Mouse (Mus musculus): ENCODE measurements around the gene Sulf2. TPM values are rescaled to one million over a fixed set of nuclear protein-coding genes. Genes with fewer than 3 reads are reported as not detected.

Sulf2 gene
- polyA plus RNA-seq, 1 experiment from 2014 or later: 73.6 TPM

- H3K36me3 ChIP-seq (ENCODE audit: control insufficient read depth, insufficient read depth, low read length): peaks cover 4% of the 10 kb centered on the region; the same call in 1 of the 2 replicates
- no peak overlapping the region for H3K4me3 ChIP-seq (ENCODE audit: low read length)
- no peak overlapping the region for H3K4me2 ChIP-seq (ENCODE audit: low read length)
- no peak for ATAC-seq
- 69% methylated on average over 2 of the region's 2 CpGs for WGBS
- no peaks in the 10 kb centered on the region for H3K4me1 ChIP-seq (ENCODE audit: control insufficient read depth, insufficient read depth, low read depth, low read length)
- H3K9me3 ChIP-seq (ENCODE audit: control insufficient read depth, low read length): no peaks in the 10 kb centered on the region
- H3K9ac ChIP-seq (ENCODE audit: low read depth, low read length): no peak overlapping the region
- H3K27ac ChIP-seq (ENCODE audit: low read depth, low read length): no peak overlapping the region
- H3K27me3 ChIP-seq (replicated peaks; ENCODE audit: control insufficient read depth, insufficient read depth, low read length): no peaks in the 10 kb centered on the region
These were observed 35.5 kb downstream of the Sulf2 start for GRCm38 (mm10) chr2:166119992-166120391.

DNA sequence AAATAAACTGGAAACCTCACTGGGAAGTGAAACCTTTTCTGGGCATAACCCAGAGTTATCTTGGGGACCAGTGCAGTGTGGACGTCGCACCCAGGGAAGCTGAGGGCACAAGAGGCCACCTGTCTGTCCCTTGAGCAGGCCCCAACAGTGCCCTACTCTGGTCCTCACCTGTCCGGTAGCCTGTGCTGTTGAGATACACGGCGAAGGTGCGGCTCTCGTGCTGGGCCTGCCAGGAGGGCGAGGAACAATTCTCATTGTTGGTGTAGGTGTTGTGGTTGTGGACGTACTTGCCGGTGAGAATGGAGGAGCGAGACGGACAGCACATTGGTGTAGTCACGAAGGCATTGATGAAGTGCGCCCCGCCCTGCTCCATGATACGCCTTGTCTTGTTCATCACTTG lies 38.8 kb downstream of the Sulf2 start:
- no peak overlapping the region for H3K4me2 ChIP-seq (ENCODE audit: low read length)
- H3K27me3 ChIP-seq (replicated peaks; ENCODE audit: control insufficient read depth, insufficient read depth, low read length): no peaks in the 10 kb centered on the region
- no peaks in the 10 kb centered on the region for H3K4me1 ChIP-seq (ENCODE audit: control insufficient read depth, insufficient read depth, low read depth, low read length)
- H3K27ac ChIP-seq (ENCODE audit: low read depth, low read length): no peak overlapping the region
- 97% methylated on average over 16 of the region's 16 CpGs for WGBS
- peaks cover 4% of the 10 kb centered on the region; the same call in 1 of the 2 replicates for H3K36me3 ChIP-seq (ENCODE audit: control insufficient read depth, insufficient read depth, low read length)
- H3K9me3 ChIP-seq (ENCODE audit: control insufficient read depth, low read length): no peaks in the 10 kb centered on the region
- no peak overlapping the region for H3K4me3 ChIP-seq (ENCODE audit: low read length)
- H3K9ac ChIP-seq (ENCODE audit: low read depth, low read length): no peak overlapping the region
- ATAC-seq: no peak

DNA sequence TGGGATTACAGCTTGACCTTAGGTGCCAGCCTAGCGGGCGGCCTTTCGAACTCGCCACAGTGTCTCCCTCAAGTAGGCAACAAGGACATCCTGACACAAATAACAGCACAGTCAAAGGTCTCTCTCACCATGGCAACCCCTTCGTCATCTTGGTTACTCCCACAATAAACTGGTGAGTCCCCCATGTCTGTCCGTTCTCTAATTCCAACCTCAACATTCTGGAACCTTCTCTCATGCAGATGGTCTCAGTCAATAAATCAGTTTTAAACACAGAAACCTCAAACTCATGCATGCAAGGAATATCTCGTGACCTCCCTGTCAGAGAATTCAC lies 39.2 kb downstream of the Sulf2 start:
- no peaks in the 10 kb centered on the region for H3K27me3 ChIP-seq (replicated peaks; ENCODE audit: control insufficient read depth, insufficient read depth, low read length)
- H3K4me2 ChIP-seq (ENCODE audit: low read length): no peak overlapping the region
- H3K9ac ChIP-seq (ENCODE audit: low read depth, low read length): no peak overlapping the region
- H3K27ac ChIP-seq (ENCODE audit: low read depth, low read length): no peak overlapping the region
- H3K4me3 ChIP-seq (ENCODE audit: low read length): no peak overlapping the region
- no peak for ATAC-seq
- H3K4me1 ChIP-seq (ENCODE audit: control insufficient read depth, insufficient read depth, low read depth, low read length): no peaks in the 10 kb centered on the region
- H3K9me3 ChIP-seq (ENCODE audit: control insufficient read depth, low read length): no peaks in the 10 kb centered on the region
- WGBS: 86% methylated on average over 7 of the region's 7 CpGs
- H3K36me3 ChIP-seq (ENCODE audit: control insufficient read depth, insufficient read depth, low read length): peaks cover 4% of the 10 kb centered on the region; the same call in 1 of the 2 replicates

DNA sequence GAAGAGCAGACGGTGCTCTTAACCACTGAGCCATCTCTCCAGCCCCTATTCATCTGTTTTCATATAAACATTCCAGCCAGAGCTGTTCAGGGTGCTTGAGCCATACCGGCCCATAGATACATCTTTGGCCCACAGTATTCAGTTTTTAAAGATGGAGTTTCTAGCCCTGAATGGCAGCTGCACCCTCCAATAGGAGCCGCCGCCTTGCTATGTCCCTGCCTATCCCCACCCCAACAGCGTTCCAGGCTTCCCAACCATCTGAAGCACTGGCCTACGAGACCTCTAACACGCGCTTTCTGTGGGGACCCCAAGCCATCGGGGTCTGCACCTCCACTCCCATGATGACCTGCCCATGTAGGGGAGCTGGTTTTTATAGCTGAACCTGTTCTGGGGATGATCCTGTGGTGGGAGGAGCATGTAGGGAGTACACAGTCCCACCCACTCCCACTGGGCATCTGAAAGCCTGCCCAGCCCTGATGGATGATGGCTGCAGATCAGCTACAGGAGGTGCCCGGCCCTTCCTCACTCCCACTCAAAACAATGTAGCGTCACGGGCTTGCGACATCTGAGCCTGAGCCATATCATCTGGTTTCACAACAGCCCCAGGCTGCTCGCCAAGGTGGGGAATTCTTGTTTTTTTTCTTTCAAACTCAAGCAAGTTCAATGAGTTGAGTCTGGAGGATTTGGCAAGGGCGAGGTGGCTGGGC lies 39.7 kb downstream of the Sulf2 start:
- no peak overlapping the region for H3K27ac ChIP-seq (ENCODE audit: low read depth, low read length)
- ATAC-seq: no peak
- WGBS: 87% methylated on average over 15 of the region's 15 CpGs

GRCm38 (mm10) chr2:166112986-166113385 lies 42.5 kb downstream of the Sulf2 start:
- no peaks in the 10 kb centered on the region for H3K27me3 ChIP-seq (replicated peaks; ENCODE audit: control insufficient read depth, insufficient read depth, low read length)
- H3K4me1 ChIP-seq (ENCODE audit: control insufficient read depth, insufficient read depth, low read depth, low read length): peaks cover under 1% of the 10 kb centered on the region; the same call in 1 of the 2 replicates
- H3K9ac ChIP-seq (ENCODE audit: low read depth, low read length): no peak overlapping the region
- H3K4me2 ChIP-seq (ENCODE audit: low read length): no peak overlapping the region
- H3K36me3 ChIP-seq (ENCODE audit: control insufficient read depth, insufficient read depth, low read length): peaks cover 4% of the 10 kb centered on the region; the same call in 1 of the 2 replicates
- H3K4me3 ChIP-seq (ENCODE audit: low read length): no peak overlapping the region
- no peak overlapping the region for H3K27ac ChIP-seq (ENCODE audit: low read depth, low read length)
- WGBS: 94% methylated on average over 11 of the region's 11 CpGs
- ATAC-seq: no peak
- H3K9me3 ChIP-seq (ENCODE audit: control insufficient read depth, low read length): no peaks in the 10 kb centered on the region

More for the DNA sequence above, 39.7 kb downstream of the Sulf2 start:
- Histone ChIP-seq H3K9me3 (ENCODE audit: control insufficient read depth, low read length) (no peaks in the 10 kb centered on the region), H3K4me1 (ENCODE audit: control insufficient read depth, insufficient read depth, low read depth, low read length) (no peaks in the 10 kb centered on the region), H3K36me3 (ENCODE audit: control insufficient read depth, insufficient read depth, low read length) (peaks cover 4% of the 10 kb centered on the region; the same call in 1 of the 2 replicates), H3K4me3 (ENCODE audit: low read length) (no peak overlapping the region), H3K27me3 (replicated peaks; ENCODE audit: control insufficient read depth, insufficient read depth, low read length) (no peaks in the 10 kb centered on the region), H3K4me2 (ENCODE audit: low read length) (no peak overlapping the region), H3K9ac (ENCODE audit: low read depth, low read length) (no peak overlapping the region)

- Histone ChIP-seq H3K9me3 (ENCODE audit: control insufficient read depth, low read length) (no peaks in the 10 kb centered on the region), H3K27ac (ENCODE audit: low read depth, low read length) (no peak overlapping the region), H3K4me1 (ENCODE audit: control insufficient read depth, insufficient read depth, low read depth, low read length) (peaks cover 4% of the 10 kb centered on the region), H3K9ac (ENCODE audit: low read depth, low read length) (no peak overlapping the region), H3K27me3 (replicated peaks; ENCODE audit: control insufficient read depth, insufficient read depth, low read length) (no peaks in the 10 kb centered on the region), H3K4me3 (ENCODE audit: low read length) (no peak overlapping the region), H3K4me2 (ENCODE audit: low read length) (no peak overlapping the region), H3K36me3 (ENCODE audit: control insufficient read depth, insufficient read depth, low read length) (peaks cover 4% of the 10 kb centered on the region; the same call in 1 of the 2 replicates)
- no peak for ATAC-seq
- 36% methylated on average over 10 of the region's 10 CpGs for WGBS
These were observed 43.6 kb downstream of the Sulf2 start for GRCm38 (mm10) chr2:166111831-166112250.

DNA sequence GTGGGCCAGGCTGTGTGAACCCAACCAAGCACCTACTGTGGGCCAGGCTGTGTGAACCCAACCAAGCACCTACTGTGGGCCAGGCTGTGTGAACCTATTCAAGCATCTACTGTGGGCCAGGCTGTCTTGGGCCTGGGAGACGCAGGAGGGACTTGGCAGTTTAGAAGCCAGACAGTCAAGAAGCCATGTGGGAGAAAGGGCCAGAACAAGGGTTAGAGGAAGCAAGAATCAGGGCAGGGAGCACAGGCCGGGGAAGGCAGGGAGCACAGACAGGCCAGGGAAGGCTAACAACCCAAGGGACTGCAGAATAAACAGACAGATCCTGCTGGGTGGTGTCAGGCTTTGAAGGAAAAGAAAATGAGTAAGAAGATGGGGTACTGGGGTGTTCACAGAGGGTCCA lies 44.2 kb downstream of the Sulf2 start:
- Histone ChIP-seq H3K27ac (ENCODE audit: low read depth, low read length) (no peak overlapping the region), H3K9ac (ENCODE audit: low read depth, low read length) (no peak overlapping the region), H3K4me1 (ENCODE audit: control insufficient read depth, insufficient read depth, low read depth, low read length) (peaks cover 9% of the 10 kb centered on the region), H3K36me3 (ENCODE audit: control insufficient read depth, insufficient read depth, low read length) (peaks cover 4% of the 10 kb centered on the region; the same call in 1 of the 2 replicates), H3K9me3 (ENCODE audit: control insufficient read depth, low read length) (no peaks in the 10 kb centered on the region), H3K4me3 (ENCODE audit: low read length) (no peak overlapping the region), H3K27me3 (replicated peaks; ENCODE audit: control insufficient read depth, insufficient read depth, low read length) (no peaks in the 10 kb centered on the region), H3K4me2 (ENCODE audit: low read length) (no peak overlapping the region)
- no peak for ATAC-seq
- WGBS: 83% methylated on average over 2 of the region's 2 CpGs

DNA sequence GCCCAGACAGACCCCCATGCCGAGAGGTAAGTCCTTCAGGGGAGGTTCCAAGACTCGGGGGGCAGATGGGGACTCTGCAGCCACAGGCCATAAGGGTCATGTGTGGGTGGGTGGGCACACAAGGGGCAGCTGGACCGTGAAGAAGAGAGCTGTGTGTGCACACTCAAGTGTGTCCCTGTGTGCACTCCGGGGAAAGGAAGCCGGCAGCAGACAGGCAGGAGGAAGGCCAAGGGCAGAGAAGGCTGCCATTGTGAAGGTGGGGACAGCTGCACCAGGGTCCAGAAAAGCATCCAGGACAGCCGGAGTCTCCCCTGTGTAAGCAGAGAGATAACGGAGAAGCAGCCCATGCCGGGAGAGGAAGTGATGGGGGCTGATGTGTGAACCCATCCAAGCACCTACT lies 44.7 kb downstream of the Sulf2 start:
- Histone ChIP-seq H3K4me1 (ENCODE audit: control insufficient read depth, insufficient read depth, low read depth, low read length) (peaks cover 9% of the 10 kb centered on the region), H3K27me3 (replicated peaks; ENCODE audit: control insufficient read depth, insufficient read depth, low read length) (no peaks in the 10 kb centered on the region; the same call in 1 of the 2 replicates), H3K27ac (ENCODE audit: low read depth, low read length) (no peak overlapping the region), H3K36me3 (ENCODE audit: control insufficient read depth, insufficient read depth, low read length) (no peaks in the 10 kb centered on the region), H3K9me3 (ENCODE audit: control insufficient read depth, low read length) (no peaks in the 10 kb centered on the region), H3K4me2 (ENCODE audit: low read length) (no peak overlapping the region), H3K9ac (ENCODE audit: low read depth, low read length) (no peak overlapping the region), H3K4me3 (ENCODE audit: low read length) (no peak overlapping the region)
- ATAC-seq: no peak
- 73% methylated on average over 8 of the region's 8 CpGs for WGBS

- WGBS: 26% methylated on average over 4 of the region's 4 CpGs
These were observed 47.1 kb downstream of the Sulf2 start for GRCm38 (mm10) chr2:166108326-166108725.

More at GRCm38 (mm10) chr2:166108326-166108725, 47.1 kb downstream of the Sulf2 start:
- no peaks in the 10 kb centered on the region; the same call in 1 of the 2 replicates for H3K27me3 ChIP-seq (replicated peaks; ENCODE audit: control insufficient read depth, insufficient read depth, low read length)
- no peak overlapping the region for H3K4me3 ChIP-seq (ENCODE audit: low read length)
- no peaks in the 10 kb centered on the region for H3K36me3 ChIP-seq (ENCODE audit: control insufficient read depth, insufficient read depth, low read length)
- no peaks in the 10 kb centered on the region for H3K9me3 ChIP-seq (ENCODE audit: control insufficient read depth, low read length)
- H3K9ac ChIP-seq (ENCODE audit: low read depth, low read length): no peak overlapping the region
- no peak for ATAC-seq
- H3K4me2 ChIP-seq (ENCODE audit: low read length): no peak overlapping the region
- H3K27ac ChIP-seq (ENCODE audit: low read depth, low read length): no peak overlapping the region
- peaks cover 9% of the 10 kb centered on the region for H3K4me1 ChIP-seq (ENCODE audit: control insufficient read depth, insufficient read depth, low read depth, low read length)

Measured in hindbrain, embryonic 16.5 days (tissue).